Mouse (Mus musculus) MEL (cell line): Measurements from ENCODE around the gene Olfr985. TPM values are rescaled to one million over a fixed set of nuclear protein-coding genes. Genes with fewer than 3 reads are reported as not detected.

Experiments
- DNase-seq: peaks from one replicate; pipeline ENCODE4 v3.0.0; 2011; ENCODE audit warnings: low read depth, low spot score
- H3K27ac ChIP-seq: 2 replicates; pipeline ENCODE4 v1.5.1; 2012; ENCODE audit warnings: low read depth, mild to moderate bottlenecking, control low read depth, low read length, moderate library complexity; ENCODE audit not compliant: control insufficient read depth
- H3K27me3 ChIP-seq, 2 experiments: fragments of 150-350 bp in 1 of 2; sonication (generic) in 1 of 2; 2 replicates each; pipeline ENCODE4 v1.6.1; 2012; ENCODE audit warnings: low read length in 2 of 2, mild to moderate bottlenecking in 2 of 2, improper control_type of control experiment in 1 of 2, moderate library complexity in 1 of 2; ENCODE audit not compliant: insufficient read depth in 2 of 2, control insufficient read depth in 1 of 2
- H3K36me3 ChIP-seq, 2 experiments: 2 replicates each; pipeline ENCODE4 v1.6.1; 2012 to 2014; ENCODE audit warnings: low read length in 2 of 2, improper control_type of control experiment in 1 of 2, inconsistent platforms in 1 of 2, mild to moderate bottlenecking in 1 of 2; ENCODE audit not compliant: insufficient read depth in 2 of 2, control insufficient read depth in 1 of 2
- H3K4me1 ChIP-seq, 2 experiments: fragments of 150-350 bp in 1 of 2; sonication (generic) in 1 of 2; 2 replicates each; pipeline ENCODE4 v1.6.1; 2012; ENCODE audit warnings: low read length in 2 of 2, improper control_type of control experiment in 1 of 2, mild to moderate bottlenecking in 1 of 2; ENCODE audit not compliant: insufficient read depth in 2 of 2, control insufficient read depth in 1 of 2
- H3K4me3 ChIP-seq, 2 experiments: fragments of 150-350 bp in 1 of 2; sonication (generic) in 1 of 2; 2 replicates each; pipeline ENCODE4 v1.5.1; 2012; ENCODE audit warnings: low read depth in 2 of 2, low read length in 2 of 2, mild to moderate bottlenecking in 2 of 2, moderate library complexity in 2 of 2, control low read depth in 1 of 2, improper control_type of control experiment in 1 of 2; ENCODE audit not compliant: control insufficient read depth in 1 of 2, insufficient read depth in 1 of 2
- H3K79me2 ChIP-seq: 2 replicates; pipeline ENCODE4 v1.6.1; 2012; ENCODE audit warnings: mild to moderate bottlenecking, low read length, moderate library complexity; ENCODE audit not compliant: control insufficient read depth, poor library complexity, insufficient read depth
- H3K9ac ChIP-seq: 2 replicates; pipeline ENCODE4 v1.6.1; 2012; ENCODE audit warnings: low read depth, mild to moderate bottlenecking, control low read depth, low read length, moderate library complexity; ENCODE audit not compliant: control insufficient read depth, poor library complexity, severe bottlenecking
- H3K9me3 ChIP-seq: fragments of 150-350 bp; sonication (generic); replicated peaks from 2 replicates; pipeline ENCODE4 v1.6.1; 2012; ENCODE audit warnings: mild to moderate bottlenecking, low read length, improper control_type of control experiment, moderate library complexity; ENCODE audit not compliant: insufficient read depth
- BHLHE40 ChIP-seq: IDR thresholded peaks from 2 replicates; pipeline ENCODE4 v1.6.1; 2012; ENCODE audit warnings: low read depth, mild to moderate bottlenecking, inconsistent platforms, low read length, improper control_type of control experiment, borderline replicate concordance
- CHD1 ChIP-seq: IDR thresholded peaks from 2 replicates; pipeline ENCODE4 v1.6.1; 2012; ENCODE audit warnings: low read depth, mild to moderate bottlenecking, inconsistent platforms, low read length, improper control_type of control experiment
- E2F4 ChIP-seq: IDR thresholded peaks from 2 replicates; pipeline ENCODE4 v1.6.1; 2011; ENCODE audit warnings: low read depth, low read length, improper control_type of control experiment, borderline replicate concordance
- EP300 ChIP-seq, 2 experiments: IDR thresholded peaks; 2 replicates each; pipeline ENCODE4 v1.6.1; 2011; ENCODE audit warnings: improper control_type of control experiment in 2 of 2, low read length in 2 of 2, low read depth in 1 of 2, mild to moderate bottlenecking in 1 of 2
- JUND ChIP-seq: IDR thresholded peaks from 2 replicates; pipeline ENCODE4 v1.6.1; 2011; ENCODE audit warnings: low read depth, mild to moderate bottlenecking, improper control_type of control experiment, low read length
- MAX ChIP-seq: IDR thresholded peaks from 2 replicates; pipeline ENCODE4 v1.6.1; 2011; ENCODE audit warnings: low read length, improper control_type of control experiment
- MEF2A ChIP-seq: IDR thresholded peaks from 2 replicates; pipeline ENCODE4 v1.6.1; 2014; ENCODE audit warnings: low read depth, mild to moderate bottlenecking, inconsistent platforms, low read length, improper control_type of control experiment; ENCODE audit not compliant: poor library complexity, insufficient replicate concordance, severe bottlenecking; ENCODE audit errors: extremely low read depth
- MYB ChIP-seq: IDR thresholded peaks from 2 replicates; pipeline ENCODE4 v1.6.1; 2011; ENCODE audit warnings: mild to moderate bottlenecking, low read depth, low read length, improper control_type of control experiment
- NELFE ChIP-seq: IDR thresholded peaks from 2 replicates; pipeline ENCODE4 v1.6.1; 2011; ENCODE audit warnings: low read depth, low read length, improper control_type of control experiment
- NRF1 ChIP-seq: IDR thresholded peaks from 2 replicates; pipeline ENCODE4 v1.6.1; 2014; ENCODE audit warnings: low read depth, mild to moderate bottlenecking, inconsistent platforms, low read length, improper control_type of control experiment, moderate library complexity; ENCODE audit not compliant: poor library complexity, insufficient read depth, severe bottlenecking
- POLR2A ChIP-seq, 2 experiments: IDR thresholded peaks; 2 replicates each; pipeline ENCODE4 v1.6.1; 2011 to 2012; ENCODE audit warnings: low read length in 2 of 2, mild to moderate bottlenecking in 2 of 2, control low read depth in 1 of 2, improper control_type of control experiment in 1 of 2, low read depth in 1 of 2, moderate library complexity in 1 of 2; ENCODE audit not compliant: control insufficient read depth in 1 of 2, insufficient read depth in 1 of 2, poor library complexity in 1 of 2
- POLR2AphosphoS5 ChIP-seq: IDR thresholded peaks from 2 replicates; pipeline ENCODE4 v1.6.1; 2012; ENCODE audit warnings: low read depth, borderline replicate concordance, mild to moderate bottlenecking, inconsistent platforms, low read length, moderate library complexity, mixed read lengths
- RCOR1 ChIP-seq: IDR thresholded peaks from 2 replicates; pipeline ENCODE4 v1.6.1; 2012; ENCODE audit warnings: low read depth, mild to moderate bottlenecking, inconsistent platforms, low read length, improper control_type of control experiment
- SIN3A ChIP-seq: IDR thresholded peaks from 2 replicates; pipeline ENCODE4 v1.6.1; 2012; ENCODE audit warnings: low read length, improper control_type of control experiment, inconsistent platforms
- SMC3 ChIP-seq: IDR thresholded peaks from 2 replicates; pipeline ENCODE4 v1.6.1; 2011; ENCODE audit warnings: low read depth, low read length, improper control_type of control experiment
- TCF12 ChIP-seq: IDR thresholded peaks from 2 replicates; pipeline ENCODE4 v1.6.1; 2014; ENCODE audit warnings: low read depth, mild to moderate bottlenecking, inconsistent platforms, low read length, improper control_type of control experiment, moderate library complexity
- UBTF ChIP-seq: IDR thresholded peaks from 2 replicates; pipeline ENCODE4 v1.6.1; 2012; ENCODE audit warnings: low read depth, mild to moderate bottlenecking, inconsistent platforms, low read length, improper control_type of control experiment, moderate library complexity, borderline replicate concordance; ENCODE audit not compliant: insufficient read depth
- ZC3H11A ChIP-seq: IDR thresholded peaks from 2 replicates; pipeline ENCODE4 v1.6.1; 2012; ENCODE audit warnings: low read depth, mild to moderate bottlenecking, inconsistent platforms, low read length, improper control_type of control experiment
- ZMIZ1 ChIP-seq: IDR thresholded peaks from 2 replicates; pipeline ENCODE4 v1.6.1; 2012; ENCODE audit warnings: low read depth, mild to moderate bottlenecking, inconsistent platforms, low read length, improper control_type of control experiment, moderate library complexity
- polyA plus RNA-seq, 2 experiments: library from polyadenylated mRNA; stranded (reverse) in 1 of 2; unstranded in 1 of 2; fragments of >175 nt in 1 of 2; fragments of >200 nt in 1 of 2; gene quantifications; 2 replicates each; pipeline versions ENCODE4 v1.2.1 to v1.2.4; 2012; ENCODE audit warnings: low replicate concordance in 2 of 2, low read depth in 1 of 2; ENCODE audit not compliant: insufficient read length in 2 of 2, insufficient read depth in 1 of 2, missing spikeins in 1 of 2
- total RNA-seq: library from RNA; depleted of rRNA; stranded (reverse); fragments of 300-350 nt; gene quantifications from 2 replicates; pipeline ENCODE4 v1.2.3, GENCODE M21; 2012; rRNA removed

The Olfr985 gene
- total and polyA plus RNA-seq, 3 experiments: not detected

- H3K9me3 ChIP-seq: no peaks in the 10 kb centered on the region
- no peaks in the 10 kb centered on the region for H3K79me2 ChIP-seq
- H3K4me3 ChIP-seq: no peak within 1 kb of the TSS
- H3K4me1 ChIP-seq: no peaks in the 10 kb centered on the region
- no peaks in the 10 kb centered on the region for H3K27me3 ChIP-seq
- no peak within 1 kb of the TSS for H3K27ac ChIP-seq
- no peak within 1 kb of the TSS for H3K9ac ChIP-seq
- no peaks in the 10 kb centered on the region for H3K36me3 ChIP-seq
- no peak for TF ChIP-seq SMC3
- TF ChIP-seq NRF1: no peak
- no peak for TF ChIP-seq MAX
- no peak for TF ChIP-seq EP300 (IDR thresholded peaks at IDR 0.05; ENCODE audit: low read depth in 1 of 2, low read length in 2 of 2)
- TF ChIP-seq MYB: no peak
- no peak for TF ChIP-seq BHLHE40
- no peak for TF ChIP-seq RCOR1
- TF ChIP-seq MEF2A: no peak
- TF ChIP-seq E2F4: no peak
- TF ChIP-seq UBTF: no peak
- no peak for TF ChIP-seq POLR2A (IDR thresholded peaks at IDR 0.05; ENCODE audit: control insufficient read depth in 1 of 2, insufficient read depth in 1 of 2, low read depth in 1 of 2, low read length in 2 of 2, poor library complexity in 1 of 2)
- TF ChIP-seq POLR2AphosphoS5: no peak
- TF ChIP-seq JUND: no peak
- TF ChIP-seq CHD1: no peak
- no peak for TF ChIP-seq SIN3A
- TF ChIP-seq NELFE: no peak
- no peak for TF ChIP-seq ZC3H11A
- TF ChIP-seq TCF12: no peak
- TF ChIP-seq ZMIZ1: no peak
- DNase-seq: no peak
Observed at GRCm38 (mm10) chr9:40093495-40093894, 36.5 kb downstream of the Olfr985 start, which contains the start of gene Olfr983. Olfr983 (minus strand) TSS chr9:40093595.

Other genes starting within 250 kb of the Olfr985 start
- gene Olfr229, start 222.8 kb downstream of the Olfr985 start, total RNA-seq: not detected in 2 replicates
- gene Olfr229, start 222.8 kb downstream of the Olfr985 start, polyA plus RNA-seq: not detected
- gene Olfr974, start 192.7 kb downstream of the Olfr985 start, total RNA-seq: not detected in 2 replicates
- not detected for gene Olfr974, start 192.7 kb downstream of the Olfr985 start, polyA plus RNA-seq
- gene Olfr975, start 178.1 kb downstream of the Olfr985 start, total RNA-seq: not detected in 2 replicates
- gene Olfr975, start 178.1 kb downstream of the Olfr985 start, polyA plus RNA-seq: not detected
- gene Olfr976, start 169.1 kb downstream of the Olfr985 start, total RNA-seq: not detected in 2 replicates
- gene Olfr976, start 169.1 kb downstream of the Olfr985 start, polyA plus RNA-seq: not detected
- gene Olfr978, start 138.1 kb downstream of the Olfr985 start, total RNA-seq: not detected in 2 replicates
- not detected for gene Olfr978, start 138.1 kb downstream of the Olfr985 start, polyA plus RNA-seq
- gene Olfr979, start 126.7 kb downstream of the Olfr985 start, total RNA-seq: not detected in 2 replicates
- not detected for gene Olfr979, start 126.7 kb downstream of the Olfr985 start, polyA plus RNA-seq
- not detected in 2 replicates for gene Olfr980, start 120.6 kb downstream of the Olfr985 start, total RNA-seq
- gene Olfr980, start 120.6 kb downstream of the Olfr985 start, polyA plus RNA-seq: not detected
- not detected in 2 replicates for gene Olfr981, start 108.7 kb downstream of the Olfr985 start, total RNA-seq
- gene Olfr981, start 108.7 kb downstream of the Olfr985 start, polyA plus RNA-seq: not detected
- gene Olfr982, start 56.4 kb downstream of the Olfr985 start, total RNA-seq: not detected in 2 replicates
- gene Olfr982, start 56.4 kb downstream of the Olfr985 start, polyA plus RNA-seq: under 1 TPM in 1 of 2 experiments, not detected in 1; 0.04 TPM
- not detected in 2 replicates for gene Olfr983, start 36.6 kb downstream of the Olfr985 start, total RNA-seq
- not detected for gene Olfr983, start 36.6 kb downstream of the Olfr985 start, polyA plus RNA-seq
- gene Olfr984, start 16.0 kb downstream of the Olfr985 start, total RNA-seq: not detected in 2 replicates
- gene Olfr984, start 16.0 kb downstream of the Olfr985 start, polyA plus RNA-seq: not detected
- gene Tmem225, start 17.9 kb upstream of the Olfr985 start, total RNA-seq: not detected in 2 replicates
- gene Tmem225, start 17.9 kb upstream of the Olfr985 start, polyA plus RNA-seq: not detected
- not detected in 2 replicates for gene Olfr986, start 50.7 kb upstream of the Olfr985 start, total RNA-seq
- not detected for gene Olfr986, start 50.7 kb upstream of the Olfr985 start, polyA plus RNA-seq
- gene Zfp202, start 62.1 kb upstream of the Olfr985 start, total RNA-seq: 1.9 and 2.7 TPM in 2 replicates
- gene Zfp202, start 62.1 kb upstream of the Olfr985 start, polyA plus RNA-seq: 1 to 10 TPM in 1 of 2 experiments, not detected in 1; 2.8 TPM
- not detected in 2 replicates for gene Scn3b, start 139.0 kb upstream of the Olfr985 start, total RNA-seq
- gene Scn3b, start 139.0 kb upstream of the Olfr985 start, polyA plus RNA-seq: not detected